Mouse (Mus musculus) CH12F3 (cell line): ENCODE results near the gene Snx9.

Experiments
- in situ Hi-C: fragments of 300-500 bp; cut with MboI; formaldehyde crosslinking; loops from 2 replicates; pipeline ENCODE4 v1.14.3; 2020; ENCODE audit warnings: low sequenced_read_pairs

Snx9 gene

DNA sequence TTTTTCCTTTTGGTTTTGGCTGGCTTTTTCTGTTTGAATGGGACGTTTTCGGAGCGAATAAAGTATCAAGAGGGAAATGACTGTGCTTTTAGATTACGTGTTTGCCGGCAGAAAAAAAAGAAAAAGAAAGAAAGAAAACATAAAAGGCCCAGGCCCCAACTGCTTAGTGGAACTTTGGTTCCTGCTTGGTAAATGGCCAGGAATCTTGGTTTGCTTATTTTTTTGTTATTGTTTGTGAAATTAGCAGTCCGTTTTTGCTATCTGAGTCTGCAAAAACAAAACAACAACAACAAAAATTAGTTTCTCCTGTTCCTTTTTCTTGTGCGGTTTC, 779 bp downstream of the Snx9 start:
- in situ Hi-C loops: no loop called here

DNA sequence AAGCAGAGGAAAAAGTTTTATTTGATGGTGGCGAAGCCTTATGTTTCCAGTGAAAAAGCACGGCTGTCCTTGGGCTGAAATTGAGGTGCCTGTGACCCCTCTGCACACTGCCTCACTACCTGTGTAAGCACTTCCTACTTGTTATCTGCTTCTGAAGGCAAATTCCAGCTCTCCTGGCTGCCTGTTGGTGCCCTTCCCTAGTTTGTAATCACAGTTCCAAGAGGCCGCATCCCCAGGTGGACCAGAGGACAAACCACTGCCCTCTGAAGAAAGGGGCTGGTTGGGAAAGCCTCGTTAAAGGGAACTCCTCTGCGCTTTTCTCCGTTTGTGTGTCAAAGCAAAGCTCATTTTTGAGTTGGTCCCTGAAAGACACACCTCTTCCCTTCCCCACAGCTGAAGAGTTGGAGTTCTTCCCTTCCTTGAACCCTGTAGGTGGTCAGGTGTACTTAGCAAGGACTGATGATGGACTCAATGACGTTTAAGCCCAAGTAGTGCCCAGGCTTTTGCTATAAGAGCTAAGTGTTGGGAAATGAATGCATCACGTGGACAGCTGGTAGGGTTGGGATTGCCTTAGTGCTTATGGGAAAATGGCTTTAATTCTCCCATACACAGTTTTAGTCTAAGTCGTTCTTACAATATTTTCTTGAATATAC, 2.0 kb downstream of the Snx9 start:
- in situ Hi-C loops: no loop called here

DNA sequence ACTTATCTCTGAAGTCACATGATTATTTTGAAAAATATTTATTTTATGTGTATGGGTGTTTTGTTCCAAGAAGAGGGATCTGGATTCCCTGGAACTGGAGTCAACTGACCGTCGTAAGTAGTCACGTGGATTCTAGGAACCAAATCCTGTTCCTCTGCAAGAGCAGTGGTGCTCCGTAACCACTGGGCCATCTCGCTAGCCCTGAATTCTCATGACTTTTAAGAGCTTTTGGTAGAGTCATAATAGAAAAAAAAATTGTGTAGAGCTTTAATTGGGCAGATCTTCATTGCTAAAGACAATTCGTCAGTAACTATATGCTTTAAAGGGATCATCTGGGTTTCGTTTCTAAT, 2.5 kb downstream of the Snx9 start:
- in situ Hi-C loops: no loop called here

GRCm38 (mm10) chr17:5845376-5845775, 4.2 kb downstream of the Snx9 start:
- in situ Hi-C loops: no loop called here

- in situ Hi-C loops: no loop called here
Observed at GRCm38 (mm10) chr17:5846101-5846500, 5.0 kb downstream of the Snx9 start.

GRCm38 (mm10) chr17:5848706-5849415, 7.7 kb downstream of the Snx9 start:
- in situ Hi-C loops: no loop called here

DNA sequence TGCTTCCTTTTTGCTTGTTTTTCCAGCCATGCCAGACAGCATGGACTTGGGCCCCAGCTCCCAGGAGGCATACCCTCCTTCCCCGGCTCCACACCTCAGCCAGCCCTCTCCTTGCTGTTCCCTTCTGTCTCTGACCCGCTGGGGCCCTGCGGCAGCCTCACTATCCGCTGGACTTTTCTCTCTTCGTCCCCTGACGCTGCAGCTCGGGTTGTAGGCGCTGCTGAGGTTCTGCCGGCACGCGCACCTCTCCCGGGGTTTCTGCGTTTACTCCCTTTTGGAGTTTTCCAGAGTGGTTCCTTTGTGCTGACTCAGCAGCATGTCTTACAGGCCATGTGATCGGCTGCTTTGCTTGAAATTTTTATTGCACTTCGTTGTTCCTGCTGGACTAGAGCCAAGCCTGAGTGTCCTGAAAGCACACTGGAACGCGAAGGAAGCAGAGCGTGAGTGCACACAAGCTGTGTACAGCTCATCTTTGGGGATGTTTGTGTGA, 8.3 kb downstream of the Snx9 start:
- in situ Hi-C loops: no loop called here

DNA sequence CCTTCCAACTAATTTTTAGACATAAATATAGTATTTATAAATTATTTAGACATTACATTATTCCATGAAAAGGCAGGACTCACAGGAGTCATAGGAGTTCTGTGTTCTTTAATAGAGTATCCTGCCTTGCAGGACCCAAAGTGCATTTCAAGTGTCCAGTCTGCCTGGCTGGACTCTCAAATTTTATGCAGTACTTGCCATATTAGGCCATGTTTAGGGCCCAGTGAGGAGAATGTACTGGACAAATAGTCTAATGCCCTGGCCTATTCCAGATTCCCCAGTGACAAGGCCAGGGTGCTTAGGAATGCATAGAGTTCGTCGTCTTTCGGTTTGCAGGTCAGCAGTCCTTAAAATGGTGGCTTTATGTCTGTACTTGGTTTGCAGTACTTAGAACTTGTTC, 8.9 kb downstream of the Snx9 start:
- in situ Hi-C loops: no loop called here

DNA sequence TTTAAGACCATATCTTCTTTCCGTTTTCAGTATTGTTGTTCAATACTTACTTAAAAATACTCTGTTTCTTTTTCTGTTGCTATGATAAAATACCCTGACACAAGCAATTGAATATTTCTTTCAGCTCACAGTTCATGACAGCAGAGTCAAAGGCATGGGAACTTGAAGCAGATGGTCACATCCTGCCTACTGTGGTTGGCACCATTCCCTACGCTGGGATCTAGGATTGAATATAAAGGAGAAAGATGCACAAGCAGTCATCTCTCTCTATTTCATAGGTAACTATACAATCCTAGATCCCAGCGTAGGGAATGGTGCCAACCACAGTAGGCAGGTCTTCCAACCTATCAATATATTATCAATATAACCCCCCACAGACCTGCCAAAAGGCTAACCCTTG, 9.3 kb downstream of the Snx9 start:
- in situ Hi-C loops: no loop called here

DNA sequence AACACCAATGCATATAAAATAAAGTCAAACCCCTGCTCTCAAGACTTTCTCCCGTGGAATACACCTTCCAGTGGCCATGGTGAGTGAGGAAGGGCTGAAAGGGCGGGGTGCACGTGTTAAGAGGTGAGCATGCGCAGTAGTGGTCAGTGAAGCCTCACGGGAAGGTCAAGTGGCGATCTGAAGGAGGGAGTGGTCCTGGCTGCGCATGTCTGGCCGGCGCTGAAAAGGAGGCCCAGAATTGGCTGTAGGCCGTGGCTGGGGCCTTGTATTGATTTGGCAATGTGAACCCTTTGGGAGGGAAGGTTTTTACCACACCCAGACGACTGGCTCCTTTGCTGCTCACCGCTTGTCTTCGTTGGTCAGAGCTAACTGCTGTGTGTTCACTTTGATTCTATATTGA, 12.8 kb downstream of the Snx9 start:
- in situ Hi-C loops: no loop called here

GRCm38 (mm10) chr17:5855560-5855959, 14.4 kb downstream of the Snx9 start:
- in situ Hi-C loops: no loop called here

- in situ Hi-C loops: no loop called here
Observed at GRCm38 (mm10) chr17:5856426-5856825, 15.3 kb downstream of the Snx9 start.

DNA sequence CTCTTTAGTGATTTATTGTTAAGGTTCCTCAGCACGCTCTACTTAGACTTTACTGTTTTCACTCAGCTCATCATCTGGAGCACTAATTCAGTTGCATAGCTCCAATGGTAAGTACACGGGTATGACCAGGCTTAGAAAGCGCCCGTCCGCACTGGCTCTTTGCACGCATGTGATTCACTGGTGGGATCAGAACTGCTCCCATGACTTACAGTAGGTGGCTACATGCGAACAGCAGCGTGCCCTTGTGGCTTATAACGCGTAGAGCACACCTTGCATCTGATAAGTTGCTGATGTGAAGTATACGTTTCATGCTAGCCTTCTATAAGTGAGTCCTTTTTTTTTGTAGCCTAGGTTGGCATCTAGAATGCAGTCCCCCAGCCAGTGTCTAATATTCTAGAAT, 16.1 kb downstream of the Snx9 start:
- in situ Hi-C loops: no loop called here

DNA sequence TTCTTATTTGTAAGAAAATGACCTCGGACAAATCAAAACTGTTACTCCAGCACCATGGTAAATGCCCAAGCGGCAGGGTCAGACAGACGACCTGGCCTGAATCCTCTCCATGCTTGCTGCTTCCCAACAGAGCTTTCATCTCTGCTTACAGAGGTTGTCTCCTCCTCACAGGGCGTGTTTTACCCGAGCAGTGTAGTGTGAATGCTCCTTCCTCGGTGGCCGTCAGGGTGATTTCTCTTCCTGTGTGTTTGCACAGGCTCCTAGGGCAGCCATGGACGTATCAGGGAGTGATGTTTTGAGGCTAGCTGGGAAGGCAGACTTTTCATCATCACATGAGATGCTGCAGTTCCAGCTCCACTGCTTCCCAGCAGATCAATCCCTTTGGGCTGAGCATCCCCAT, 17.1 kb downstream of the Snx9 start:
- in situ Hi-C loops: no loop called here

- in situ Hi-C loops: no loop called here
Observed at GRCm38 (mm10) chr17:5862285-5862684, 21.2 kb downstream of the Snx9 start.

- in situ Hi-C loops: no loop called here
Observed at GRCm38 (mm10) chr17:5862869-5863268, 21.7 kb downstream of the Snx9 start.

DNA sequence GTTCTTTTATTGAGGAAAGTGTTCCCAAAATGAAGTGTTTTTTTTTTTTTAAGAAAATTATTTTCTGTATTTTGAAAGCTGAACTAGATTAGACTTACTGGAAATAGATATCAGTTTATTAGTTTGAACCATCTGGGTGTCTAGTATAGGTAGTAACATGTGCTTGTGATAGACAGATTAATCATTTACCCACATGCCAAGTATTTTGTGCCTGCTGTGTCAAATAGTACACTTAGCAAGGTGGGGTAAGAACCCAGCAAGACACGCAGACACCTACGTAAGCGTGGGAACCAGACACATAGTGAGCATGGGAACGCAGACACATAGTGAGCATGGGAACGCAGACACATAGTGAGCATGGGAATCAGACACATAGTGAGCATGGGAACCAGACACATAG, 22.6 kb downstream of the Snx9 start:
- in situ Hi-C loops: no loop called here

DNA sequence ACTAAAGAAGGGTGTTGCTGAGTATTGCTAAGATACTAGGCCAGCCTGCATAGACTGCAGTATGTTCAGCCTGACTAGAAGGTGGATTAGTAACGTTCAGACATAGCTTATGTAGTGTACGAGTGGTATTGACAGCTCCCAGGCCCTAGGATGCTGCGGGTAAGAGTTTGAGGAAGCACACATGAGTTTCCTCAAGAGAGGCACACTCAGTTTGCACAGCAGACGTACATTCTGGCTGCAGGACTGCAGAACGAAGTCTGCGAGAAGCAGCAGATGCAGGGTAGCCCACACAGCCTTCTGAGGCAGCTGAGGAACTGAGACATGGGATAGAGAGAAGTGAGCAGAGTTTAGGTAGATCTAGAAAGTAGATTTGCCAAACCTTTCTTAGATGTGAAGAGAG, 26.3 kb downstream of the Snx9 start:
- in situ Hi-C loops: no loop called here

DNA sequence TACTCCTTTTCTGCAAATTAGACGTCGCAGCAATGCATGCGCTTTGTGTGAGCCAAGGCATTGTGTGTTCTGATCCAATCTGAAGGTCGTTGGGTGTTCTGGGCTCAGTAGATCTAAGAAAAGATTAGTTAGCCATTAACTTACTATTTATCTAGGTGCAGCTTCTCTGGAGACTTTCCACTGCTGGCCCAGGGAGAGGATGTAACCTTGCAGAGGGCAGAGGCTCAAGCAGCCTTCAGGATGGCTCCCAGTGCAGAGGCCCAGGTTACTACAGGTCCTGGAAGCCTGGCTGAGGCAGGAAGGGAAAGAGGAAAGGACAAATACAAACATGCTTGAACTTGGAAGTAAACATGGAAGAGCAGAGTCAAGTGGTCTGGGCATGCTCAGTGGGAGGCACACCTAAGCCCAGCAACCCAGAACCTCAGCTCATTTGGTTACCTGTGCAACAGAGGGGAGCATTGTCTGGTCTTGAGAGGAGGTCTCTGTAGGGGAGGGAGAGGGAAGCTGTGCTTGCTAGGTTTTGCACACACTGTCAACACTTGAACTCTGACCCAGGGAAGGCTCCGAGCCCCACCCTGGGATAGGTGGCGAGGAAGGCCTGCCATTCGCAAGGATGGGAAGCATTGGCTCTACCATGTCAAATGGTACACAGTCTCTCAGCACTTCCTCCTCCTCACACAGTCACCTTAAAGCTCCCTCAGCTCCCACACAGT, 27.3 kb downstream of the Snx9 start:
- in situ Hi-C loops: no loop called here

- in situ Hi-C loops: no loop called here
Observed at GRCm38 (mm10) chr17:5869461-5869860, 28.3 kb downstream of the Snx9 start.

DNA sequence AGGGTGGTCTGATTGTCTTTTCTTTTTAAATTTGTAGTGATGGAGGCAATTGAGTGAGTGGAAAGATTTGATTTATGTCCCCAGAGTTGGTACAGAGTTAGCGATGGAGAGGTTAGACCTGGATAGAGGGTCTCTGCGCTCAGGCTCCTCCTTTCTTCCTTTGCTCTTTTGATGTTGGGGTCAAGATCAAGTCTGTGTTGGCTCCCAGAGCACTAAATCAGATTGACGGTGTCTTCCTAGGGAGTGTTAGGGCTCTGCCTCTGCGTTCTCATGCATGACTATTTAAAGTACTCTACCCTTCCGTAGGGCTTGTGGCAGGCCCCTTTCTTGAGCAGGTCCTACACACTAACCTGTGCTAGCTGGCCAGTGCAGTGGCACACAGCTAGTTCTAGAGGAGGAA, 28.9 kb downstream of the Snx9 start:
- in situ Hi-C loops: no loop called here

GRCm38 (mm10) chr17:5870696-5871095, 29.6 kb downstream of the Snx9 start:
- in situ Hi-C loops: no loop called here
